Comparison of ENCODE assay signal across 8 mouse cellular contexts in genomic region chr4:56865971-56866370, GRCm38 (mm10). TPM values are rescaled to one million over a fixed set of nuclear protein-coding genes. Genes with fewer than 3 reads are reported as not detected.
DNase-seq lines count a peak whose midpoint lies in the region; ATAC-seq and TF ChIP-seq lines count a peak whose summit lies in the region.

No protein-coding gene starts in this region.

- H3K4me2 ChIP-seq in limb, embryonic 13.5 days (replicated peaks) = no peak overlapping the region
- no peak overlapping the region for H3K4me2 ChIP-seq in lung, postnatal 0 days (replicated peaks; ENCODE audit: low read depth, low read length)

- intact Hi-C loops in gastrocnemius, adult 2 months (cut with DNase I) = no loop called here

- TF ChIP-seq CTCF in gastrocnemius, adult 2 months (IDR thresholded peaks at IDR 0.05) = no peak
- no peak for TF ChIP-seq CTCF in lung, postnatal 0 days (IDR thresholded peaks at IDR 0.05)

- ATAC-seq in cerebellum, adult (ENCODE audit: insufficient number of reproducible peaks, low FRiP score, low TSS enrichment) = no peak
- no peak for ATAC-seq in limb, embryonic 13.5 days (ENCODE audit: low FRiP score, low read depth)
- no peak for ATAC-seq in lung, postnatal 0 days

- H3K27ac ChIP-seq in limb, embryonic 13.5 days = peak overlapping the region; percentile 33; the same call in 1 of the 2 replicates
- no peak overlapping the region for H3K27ac ChIP-seq in limb, embryonic 10.5 days
- peak overlapping the region; percentile 91 for H3K27ac ChIP-seq in gastrocnemius, adult 2 months
- H3K27ac ChIP-seq in lung, postnatal 0 days (ENCODE audit: low read length) = peak overlapping the region; percentile 34; the same call in 1 of the 2 replicates

- no peaks in the 10 kb centered on the region for H3K27me3 ChIP-seq in limb, embryonic 13.5 days
- H3K27me3 ChIP-seq in limb, embryonic 10.5 days (ENCODE audit: low read depth, poor library complexity, severe bottlenecking) = no peaks in the 10 kb centered on the region
- H3K27me3 ChIP-seq in lung, postnatal 0 days (replicated peaks; ENCODE audit: insufficient read depth, low read length) = no peaks in the 10 kb centered on the region

- no peaks in the 10 kb centered on the region for H3K9me3 ChIP-seq in limb, embryonic 13.5 days
- no peaks in the 10 kb centered on the region for H3K9me3 ChIP-seq in limb, embryonic 10.5 days (replicated peaks)
- H3K9me3 ChIP-seq in lung, postnatal 0 days (ENCODE audit: low read length) = no peaks in the 10 kb centered on the region

- peaks cover 12% of the 10 kb centered on the region for H3K4me1 ChIP-seq in limb, embryonic 13.5 days
- H3K4me1 ChIP-seq in limb, embryonic 10.5 days = peaks cover 24% of the 10 kb centered on the region
- no peaks in the 10 kb centered on the region; the same call in 1 of the 2 replicates for H3K4me1 ChIP-seq in lung, postnatal 0 days (ENCODE audit: insufficient read depth, low read depth, low read length)

- 56% methylated on average over 4 of the region's 4 CpGs for WGBS in limb, embryonic 13.5 days
- 64% methylated on average over 4 of the region's 4 CpGs for WGBS in limb, embryonic 10.5 days
- WGBS in lung, postnatal 0 days = 48% methylated on average over 4 of the region's 4 CpGs

- H3K9ac ChIP-seq in limb, embryonic 13.5 days = no peak overlapping the region
- no peak overlapping the region for H3K9ac ChIP-seq in lung, postnatal 0 days (replicated peaks; ENCODE audit: low read depth)

- H3K36me3 ChIP-seq in limb, embryonic 13.5 days = peaks cover 1% of the 10 kb centered on the region; the same call in 1 of the 2 replicates
- H3K36me3 ChIP-seq in limb, embryonic 10.5 days = peaks cover 5% of the 10 kb centered on the region
- no peaks in the 10 kb centered on the region; the same call in 1 of the 2 replicates for H3K36me3 ChIP-seq in lung, postnatal 0 days (ENCODE audit: insufficient read depth, low read length)

- H3K4me3 ChIP-seq in limb, embryonic 13.5 days = no peak overlapping the region
- no peak overlapping the region for H3K4me3 ChIP-seq in limb, embryonic 10.5 days
- H3K4me3 ChIP-seq in gastrocnemius, adult 2 months = no peak overlapping the region
- H3K4me3 ChIP-seq in lung, postnatal 0 days (ENCODE audit: low read depth, low read length) = no peak overlapping the region

- no peak for TF ChIP-seq EP300 in lung, postnatal 0 days (IDR thresholded peaks at IDR 0.05)

- peak; percentile 44 for DNase-seq in cerebellum, adult 11-12 months
- no peak for DNase-seq in limb, embryonic 10.5 days (ENCODE audit: low spot score)
- DNase-seq in gastrocnemius, adult 2 months = peak; percentile 47
- DNase-seq in lung, postnatal 0 days (ENCODE audit: low spot score) = peak; percentile 71
- DNase-seq in thymus, postnatal 0 days (ENCODE audit: low spot score) = no peak
- no peak for DNase-seq in right cerebral cortex, postnatal 4 days

RNA-seq across cellular contexts. Expression of gene Ctnnal1, which starts 1.0 kb away (rescaled TPM):
- polyA plus RNA-seq in limb, embryonic 13.5 days (2015; fragmentation: Nextera tagmentation; extraction: Ambion mirVana) = 31.2 and 31.7 TPM in 2 replicates
- polyA plus RNA-seq in limb, embryonic 10.5 days (2016; fragmentation: Nextera tagmentation; extraction: Ambion mirVana) = 29.6 and 33.2 TPM in 2 replicates
- total RNA-seq in gastrocnemius, adult 2 months (2021) = 10 to 100 TPM in 1 of 2 experiments, 1 to 10 TPM in 1; 9.0 to 12.6 TPM
- polyA plus RNA-seq in lung, postnatal 0 days (2015; fragmentation: Nextera tagmentation; extraction: Ambion mirVana) = 15.2 and 16.1 TPM in 2 replicates
- 5.0 and 5.4 TPM in 2 replicates for polyA plus RNA-seq in thymus, postnatal 0 days (2015; fragmentation: Nextera tagmentation; extraction: Ambion mirVana)

Comparison
In these comparisons a context has a peak if more than half of its experiments do, and no peak if none do; other contexts are left out.
1. DNase-seq: peak in cerebellum, adult 11-12 months (single experiment), gastrocnemius, adult 2 months (single experiment) and lung, postnatal 0 days (single experiment); none in limb, embryonic 10.5 days (single experiment), thymus, postnatal 0 days (single experiment) and right cerebral cortex, postnatal 4 days (single experiment).